Mouse (Mus musculus) right cerebral cortex, adult 18-20 months (tissue): ENCODE measurements around the gene Stard9.

Experiments
- DNase-seq: peaks from one replicate; pipeline ENCODE4 v3.0.0; 2022; ENCODE audit warnings: mixed read lengths

Stard9 gene

GRCm38 (mm10) chr2:120628886-120629735 lies at the start of gene Stard9:
TSS of gene Stard9 (plus strand) at chr2:120629121.
- peak; percentile 99 for DNase-seq

- peak; percentile 86 for DNase-seq
Measured at GRCm38 (mm10) chr2:120589759-120590158, 39.2 kb upstream of the Stard9 start.

GRCm38 (mm10) chr2:120592227-120592626 lies 36.7 kb upstream of the Stard9 start:
- DNase-seq, result no peak

GRCm38 (mm10) chr2:120597734-120598133 lies 31.2 kb upstream of the Stard9 start:
- DNase-seq, result peak; percentile 36

DNA sequence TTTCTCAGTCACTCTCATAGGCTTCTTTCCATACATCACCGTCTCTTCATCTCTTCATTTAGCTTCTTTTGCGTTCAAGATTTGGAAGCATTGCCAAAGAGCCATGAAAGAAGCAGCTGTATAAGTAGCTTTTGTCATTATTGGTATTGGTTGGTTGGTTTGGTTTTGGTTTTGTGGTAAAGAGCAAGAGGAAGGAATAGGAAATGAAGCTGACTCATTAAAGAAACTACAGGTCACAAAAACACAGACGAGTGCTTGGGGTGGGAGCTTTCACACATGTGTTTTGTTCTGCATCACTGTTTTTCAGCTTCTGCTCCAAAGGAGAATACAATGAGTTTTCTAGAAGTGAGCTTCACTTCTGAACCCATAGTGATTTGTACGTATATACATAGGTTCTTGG lies 29.4 kb upstream of the Stard9 start:
- no peak for DNase-seq

- DNase-seq, result peak; percentile 67
Measured at GRCm38 (mm10) chr2:120606021-120606690, 22.8 kb upstream of the Stard9 start.

DNA sequence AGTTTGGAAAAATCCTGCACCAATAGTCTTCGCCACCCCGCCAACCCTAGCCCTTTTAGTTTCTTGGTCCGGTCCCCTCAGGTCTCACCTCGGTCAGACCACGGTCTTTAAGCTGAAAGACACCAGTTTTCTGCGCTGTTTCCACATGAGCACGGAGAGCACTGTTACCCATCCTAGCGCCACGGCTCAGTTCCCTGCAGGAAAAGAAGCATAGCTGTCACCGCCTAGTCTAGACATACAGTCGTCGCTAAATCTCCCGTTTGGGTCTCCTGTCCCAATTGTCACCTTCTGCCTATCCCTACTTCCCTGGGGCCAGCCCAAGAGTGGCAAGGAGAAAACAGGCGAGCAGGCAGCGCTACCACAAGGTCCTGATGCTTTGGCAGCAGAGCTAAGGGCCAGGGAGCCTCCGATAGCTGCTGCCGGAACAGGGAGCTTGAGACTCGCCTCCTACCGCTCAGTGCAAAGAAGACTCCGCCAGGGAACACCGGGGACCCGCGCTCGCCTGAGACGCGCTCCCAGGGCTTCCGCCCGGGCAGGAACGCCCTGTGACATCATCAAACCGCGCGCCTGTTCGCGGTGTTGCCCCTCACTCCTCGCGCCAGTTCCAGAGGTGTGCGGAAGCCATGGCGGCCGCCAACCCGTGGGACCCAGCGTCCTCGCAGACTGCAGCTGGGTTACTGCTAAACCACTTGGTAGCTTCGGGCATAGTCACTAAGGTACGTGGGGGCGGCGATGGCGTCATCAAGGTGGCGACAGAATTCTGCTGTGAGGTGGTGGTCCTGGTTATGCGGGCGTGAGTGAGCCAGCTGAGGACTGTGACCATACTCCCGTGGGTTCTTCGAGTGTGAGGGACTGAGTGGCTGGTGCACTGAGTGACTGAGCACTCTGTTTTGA lies 19.8 kb upstream of the Stard9 start, which contains the start of the genes Haus2 and Lrrc57:
TSS of gene Haus2 (plus strand) at position 554 of the 894 bp plus-strand sequence.
TSS of gene Lrrc57 (minus strand) at position 691 of the 894 bp plus-strand sequence.
- peak; percentile 93 for DNase-seq

DNA sequence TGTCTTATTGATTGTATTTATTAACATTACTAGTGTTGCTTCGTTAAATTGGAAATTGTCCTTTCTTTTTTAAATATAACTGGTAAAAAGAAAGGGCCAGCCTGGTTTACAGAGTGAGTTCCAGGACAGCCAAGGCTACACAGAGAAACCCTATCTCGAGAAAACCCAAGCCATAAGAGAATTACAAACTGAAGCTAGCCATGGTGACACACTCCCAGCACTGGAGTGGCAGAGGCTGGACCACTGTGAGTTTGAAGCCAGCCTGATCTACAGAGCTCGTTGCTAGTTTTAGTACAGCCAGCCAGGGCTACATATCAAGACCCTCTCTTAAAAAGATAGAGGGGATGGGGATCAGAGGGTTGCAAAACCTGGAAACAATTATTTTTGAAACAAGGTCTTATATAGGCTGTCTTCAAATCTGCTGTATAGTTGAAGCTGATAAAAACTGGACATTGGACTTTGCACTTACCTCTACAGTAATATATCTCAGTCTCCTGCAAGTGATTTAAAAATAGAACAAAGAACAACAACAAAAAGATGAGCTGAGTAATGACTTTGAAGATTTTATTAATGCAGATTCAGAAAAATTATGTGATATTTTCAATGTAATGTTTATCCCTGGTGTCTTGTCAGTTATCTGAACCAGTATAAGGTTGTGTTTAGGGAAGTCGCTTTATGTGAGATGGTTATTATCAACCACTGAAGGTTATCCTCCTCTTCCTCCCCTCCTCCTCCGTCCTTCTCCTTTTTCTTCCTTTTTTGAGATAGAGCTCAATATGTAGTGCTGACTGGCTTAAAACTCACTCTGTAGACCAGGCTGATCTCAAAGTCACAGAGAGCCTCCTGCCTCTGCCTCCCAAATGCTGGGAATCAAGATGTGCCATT lies 12.4 kb upstream of the Stard9 start:
- DNase-seq, result no peak

GRCm38 (mm10) chr2:120619538-120619937 lies 9.4 kb upstream of the Stard9 start:
- DNase-seq, result no peak

DNA sequence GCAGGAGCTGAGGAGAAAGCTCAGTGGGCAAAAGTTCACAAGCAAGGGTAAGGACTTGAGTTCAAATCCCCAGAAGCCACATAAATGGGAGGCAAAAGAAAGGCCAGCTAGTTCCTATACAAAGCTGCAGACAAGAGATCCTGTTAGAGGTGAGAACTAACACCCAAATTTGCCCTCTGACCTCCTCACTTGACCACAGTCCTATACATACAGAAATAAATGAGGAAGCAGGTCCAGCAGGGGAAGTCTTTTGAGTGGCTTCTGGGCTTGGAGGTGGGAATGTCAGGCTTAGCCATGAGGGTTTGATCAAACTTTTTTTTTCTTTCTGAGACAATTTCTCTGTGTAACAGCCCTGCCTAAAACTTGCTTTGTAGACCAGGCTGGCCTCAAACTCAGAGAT lies 6.0 kb upstream of the Stard9 start:
- no peak for DNase-seq

- no peak for DNase-seq
Measured at GRCm38 (mm10) chr2:120628076-120628865, 650 bp upstream of the Stard9 start.

- DNase-seq, result no peak
Measured at GRCm38 (mm10) chr2:120630246-120630645, 1.3 kb downstream of the Stard9 start.

GRCm38 (mm10) chr2:120630655-120631054 lies 1.7 kb downstream of the Stard9 start:
- DNase-seq, result no peak

DNA sequence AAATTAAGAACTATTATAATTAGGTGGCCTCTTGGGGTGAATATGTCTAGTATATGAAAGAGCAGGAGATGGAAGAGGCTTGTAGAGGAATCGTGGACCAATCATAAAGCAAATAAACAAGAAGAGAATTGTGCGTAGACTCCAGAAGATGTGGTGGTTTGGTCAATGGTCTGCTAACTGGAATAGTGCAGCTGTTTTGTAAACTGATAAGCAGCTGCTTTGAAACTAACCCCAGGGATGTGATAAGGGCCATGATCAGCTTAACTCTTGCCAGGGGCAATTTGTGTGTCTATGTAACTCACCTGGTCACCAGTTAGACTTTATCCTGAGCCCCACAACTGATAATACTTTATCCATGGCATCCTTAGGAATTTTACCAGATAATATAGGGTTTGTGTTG lies 2.6 kb downstream of the Stard9 start:
- DNase-seq, result no peak

DNA sequence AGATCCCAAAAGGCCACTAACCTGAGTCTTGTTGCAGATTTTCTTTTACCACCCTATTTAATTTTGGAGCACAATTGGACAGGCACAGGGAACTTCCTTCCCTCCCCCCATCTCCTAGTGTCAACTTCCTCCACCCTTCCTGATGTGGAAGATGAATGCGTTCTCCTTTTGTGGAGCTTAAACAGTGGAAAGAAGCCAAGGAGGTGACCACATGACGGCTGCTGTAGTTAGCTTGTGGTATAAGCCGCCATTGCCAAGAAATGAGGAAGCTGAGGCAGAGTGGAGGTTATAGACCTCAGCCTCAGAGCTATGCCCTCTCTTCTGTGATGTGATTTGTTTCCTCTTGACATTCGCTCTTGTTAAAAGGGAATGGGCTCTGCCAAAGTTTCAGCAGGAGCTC lies 3.0 kb downstream of the Stard9 start:
- DNase-seq, result no peak

- DNase-seq, result no peak
Measured at GRCm38 (mm10) chr2:120640835-120641234, 11.9 kb downstream of the Stard9 start.

- DNase-seq, result peak; percentile 15
Measured at GRCm38 (mm10) chr2:120643836-120644235, 14.9 kb downstream of the Stard9 start.

DNA sequence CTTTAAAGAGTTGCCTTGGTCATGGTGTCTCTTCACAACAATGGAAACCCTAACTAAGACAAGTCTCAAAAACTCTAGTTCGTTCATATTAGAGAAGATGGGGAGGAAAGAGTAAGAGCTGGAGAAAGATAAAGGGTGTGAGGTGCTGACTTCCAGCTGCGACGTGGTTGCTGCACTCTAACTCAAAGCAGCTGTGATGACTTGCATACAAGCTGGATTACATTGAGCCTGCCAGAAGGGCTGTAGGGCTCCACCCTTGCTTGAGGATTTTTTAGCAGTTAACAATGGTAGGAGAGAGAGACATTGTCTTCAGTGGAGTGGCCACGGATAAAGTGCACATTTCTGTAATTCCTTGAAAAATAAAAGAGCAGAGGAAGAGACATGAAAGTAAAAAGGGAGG lies 17.9 kb downstream of the Stard9 start:
- no peak for DNase-seq

- no peak for DNase-seq
Measured at GRCm38 (mm10) chr2:120652256-120652924, 23.5 kb downstream of the Stard9 start.

DNA sequence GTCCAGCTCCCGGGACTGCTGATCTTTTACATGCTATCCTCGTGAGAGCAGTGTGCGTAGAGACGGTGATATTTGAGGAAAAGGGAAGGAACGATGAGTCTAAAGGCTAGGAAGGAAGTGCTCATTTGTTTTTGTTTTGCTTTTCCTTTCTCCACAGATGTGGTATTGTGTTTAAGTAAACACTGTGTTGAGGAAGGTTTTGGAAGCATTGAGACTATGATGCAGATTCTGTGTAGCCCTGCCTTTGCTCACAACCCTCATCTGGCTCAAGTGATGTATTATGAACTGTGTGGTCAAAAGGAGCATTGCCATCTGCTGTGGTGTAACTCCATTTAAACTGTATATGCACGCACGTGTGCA lies 24.0 kb downstream of the Stard9 start:
- DNase-seq, result no peak

DNA sequence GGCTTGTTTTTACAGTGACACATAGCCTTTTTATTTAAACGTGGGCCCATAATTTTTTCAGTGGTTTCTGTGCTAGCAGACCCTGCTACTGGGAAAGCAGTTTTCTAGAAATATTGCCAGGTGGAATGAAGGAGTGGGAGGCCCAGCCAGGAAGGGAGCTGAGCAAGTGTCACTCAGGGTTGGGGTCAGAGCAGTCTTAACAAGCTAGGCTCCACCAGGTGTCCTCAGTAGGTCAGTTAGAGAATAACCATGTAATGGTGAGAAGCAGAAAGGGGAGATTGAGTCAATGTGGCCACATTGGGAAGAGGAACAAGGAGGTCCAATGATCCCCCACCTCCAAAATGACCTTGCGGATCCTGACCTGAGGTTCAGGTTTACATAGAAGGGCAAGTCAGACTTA lies 25.8 kb downstream of the Stard9 start:
- no peak for DNase-seq
